Mouse (Mus musculus) midbrain, postnatal 0 days (tissue): ENCODE results near the gene Sds. TPM values are rescaled to one million over a fixed set of nuclear protein-coding genes. Genes with fewer than 3 reads are reported as not detected.

Experiments
- ATAC-seq: fragments of 200-750 bp; cut with Nextera tagmentation; 2 replicates; pipeline ENCODE4 v1.8.0; 2017; ENCODE audit warnings: moderate number of reproducible peaks, mild to moderate bottlenecking, moderate TSS enrichment, moderate library complexity; ENCODE audit not compliant: low FRiP score
- DNase-seq: peaks from one replicate; pipeline ENCODE4 v3.0.0-alpha.2; 2015; ENCODE audit warnings: low spot score
- H3K27ac ChIP-seq: fragments of 300-500 bp; sonication (generic); 2 replicates; pipeline ENCODE4 v1.5.1; 2014; ENCODE audit warnings: low read depth, mild to moderate bottlenecking, low read length, mixed read lengths
- H3K27me3 ChIP-seq: fragments of 300-500 bp; sonication (generic); 2 replicates; pipeline ENCODE4 v1.6.1; 2014; ENCODE audit warnings: low read length, control low read depth, mixed read lengths; ENCODE audit not compliant: insufficient read depth
- H3K36me3 ChIP-seq: fragments of 300-500 bp; sonication (generic); 2 replicates; pipeline ENCODE4 v1.6.1; 2014; ENCODE audit warnings: low read length, control low read depth, mixed read lengths; ENCODE audit not compliant: insufficient read depth
- H3K4me1 ChIP-seq: fragments of 300-500 bp; sonication (generic); 2 replicates; pipeline ENCODE4 v1.6.1; 2014; ENCODE audit warnings: mild to moderate bottlenecking, control low read depth, antibody characterized with exemption, low read length, mixed read lengths; ENCODE audit not compliant: insufficient read depth
- H3K4me2 ChIP-seq: fragments of 300-500 bp; sonication (generic); 2 replicates; pipeline ENCODE4 v1.6.1; 2014; ENCODE audit warnings: low read depth, mild to moderate bottlenecking, low read length, mixed read lengths; ENCODE audit not compliant: poor library complexity, severe bottlenecking
- H3K4me3 ChIP-seq: fragments of 300-500 bp; sonication (generic); 2 replicates; pipeline ENCODE4 v1.5.1; 2014; ENCODE audit warnings: low read depth, mild to moderate bottlenecking, low read length, moderate library complexity
- H3K9ac ChIP-seq: fragments of 300-500 bp; sonication (generic); replicated peaks from 2 replicates; pipeline ENCODE4 v1.6.1; 2014; ENCODE audit warnings: mild to moderate bottlenecking, low read length, moderate library complexity, mixed read lengths; ENCODE audit not compliant: poor library complexity, severe bottlenecking
- H3K9me3 ChIP-seq: fragments of 300-500 bp; sonication (generic); 2 replicates; pipeline ENCODE4 v1.6.1; 2016; ENCODE audit warnings: low read length, control low read depth
- CTCF ChIP-seq: IDR thresholded peaks from 2 replicates; pipeline ENCODE4 v1.5.1; 2016; ENCODE audit warnings: antibody characterized with exemption, mild to moderate bottlenecking
- WGBS: fragments of 180-500 bp; shearing (Covaris S2); extraction: QIAGEN DNeasy Blood & Tissue Kit; methylation state at CpG from one replicate; pipeline ENCODE4 v1.1.7; 2014; 5-methylcytosine and 5-hydroxymethylcytosine counted together
- polyA plus RNA-seq: library from polyadenylated mRNA; unstranded; fragments of >200 nt; fragmentation: Nextera tagmentation; extraction: Ambion mirVana; gene quantifications from 2 replicates; pipeline ENCODE4 v1.2.1, GENCODE M21; 2015
- total RNA-seq: library from RNA; depleted of rRNA; stranded (reverse); fragments of >200 nt; gene quantifications from 2 replicates; pipeline ENCODE4 v1.2.3, GENCODE M21; 2014

Sds gene
- total and polyA plus RNA-seq, 2 experiments from 2014 or later, result 0.17 TPM; not detected in 1

DNA sequence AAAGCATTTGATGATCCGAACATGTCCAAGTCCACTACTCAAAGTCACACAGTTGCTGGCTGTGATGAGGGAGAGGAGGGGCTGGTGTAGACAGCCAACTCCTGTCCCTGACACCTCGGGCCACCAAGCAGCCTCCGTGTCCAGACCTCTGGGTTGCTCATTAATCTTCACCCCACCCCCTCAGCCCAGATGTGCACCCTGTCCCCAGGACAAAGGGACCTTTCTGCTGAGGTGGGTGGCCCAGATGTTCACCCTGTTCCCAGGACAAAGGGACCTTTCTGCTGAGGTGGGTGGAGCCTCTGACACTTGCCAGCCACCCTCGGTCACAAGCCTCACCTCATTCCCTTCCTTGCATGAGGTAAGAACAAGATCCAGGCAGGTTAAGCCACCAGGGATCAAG lies 4.8 kb upstream of the Sds start:
- Histone ChIP-seq H3K9ac (no peak overlapping the region), H3K4me1 (no peaks in the 10 kb centered on the region), H3K9me3 (no peaks in the 10 kb centered on the region), H3K4me2 (no peak overlapping the region), H3K4me3 (no peak overlapping the region), H3K27ac (no peak overlapping the region), H3K27me3 (no peaks in the 10 kb centered on the region), H3K36me3 (no peaks in the 10 kb centered on the region)
- DNase-seq (no peak), ATAC-seq (no peak)
- TF ChIP-seq CTCF, result no peak
- 67% methylated on average over 4 of the region's 4 CpGs for WGBS

DNA sequence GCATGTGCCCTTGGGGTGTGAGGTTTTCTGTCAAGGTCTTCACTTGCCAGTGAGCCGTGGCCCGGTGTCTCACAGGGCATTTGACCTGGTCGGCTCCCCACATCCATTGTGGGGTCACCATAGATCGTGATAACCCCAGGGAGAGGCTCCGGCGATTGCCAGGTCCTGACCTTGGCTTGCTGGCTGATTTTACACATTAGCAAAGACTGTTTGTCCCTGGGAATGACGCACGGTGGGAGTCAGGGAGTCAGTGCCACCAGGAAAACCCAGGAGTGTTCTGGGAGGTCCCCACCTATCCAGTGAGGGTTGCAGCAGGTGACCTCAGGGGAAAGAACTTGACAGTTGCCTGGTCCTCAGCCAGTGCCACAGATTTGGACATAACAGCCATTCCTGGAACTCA lies 3.6 kb upstream of the Sds start, which contains the start of gene Sdsl:
TSS of gene Sdsl (minus strand) at position 41 of the 400 bp plus-strand sequence.
- no peak for ATAC-seq
- DNase-seq, result no peak
- Histone ChIP-seq H3K4me3 (no peak within 1 kb of the TSS), H3K36me3 (no peaks in the 10 kb centered on the region), H3K9ac (no peak within 1 kb of the TSS), H3K4me1 (no peaks in the 10 kb centered on the region), H3K27me3 (no peaks in the 10 kb centered on the region), H3K4me2 (no peak within 1 kb of the TSS), H3K27ac (no peak within 1 kb of the TSS), H3K9me3 (no peaks in the 10 kb centered on the region)
- TF ChIP-seq CTCF, result no peak
- 86% methylated on average over 8 of the region's 8 CpGs for WGBS

DNA sequence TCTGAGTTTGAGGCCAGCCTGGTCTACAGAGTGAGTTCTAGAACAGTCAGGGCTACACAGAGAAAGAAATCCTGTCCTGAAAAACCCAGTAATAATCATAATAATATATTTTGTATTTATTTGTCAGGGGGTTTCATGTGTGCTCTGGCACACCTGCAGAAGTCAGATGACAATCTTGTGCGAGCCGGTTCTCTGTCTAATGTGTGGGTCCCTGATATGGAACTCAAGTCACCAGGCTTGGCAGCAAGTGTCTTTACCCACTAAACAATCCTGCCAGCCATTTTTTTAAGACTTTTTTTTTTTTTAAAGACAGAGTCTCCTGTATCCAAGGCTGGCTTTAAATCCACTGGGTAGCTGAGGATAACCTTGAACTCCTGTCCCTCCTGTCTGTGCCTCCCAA lies 3.0 kb upstream of the Sds start:
- no peak for TF ChIP-seq CTCF
- no peak overlapping the region for H3K4me2 ChIP-seq
- no peak overlapping the region for H3K9ac ChIP-seq
- DNase-seq (no peak), ATAC-seq (no peak)
- H3K36me3 ChIP-seq, result no peaks in the 10 kb centered on the region
- no peaks in the 10 kb centered on the region for H3K27me3 ChIP-seq
- no peaks in the 10 kb centered on the region for H3K4me1 ChIP-seq
- H3K9me3 ChIP-seq, result no peaks in the 10 kb centered on the region
- H3K4me3 ChIP-seq, result no peak overlapping the region
- no peak overlapping the region for H3K27ac ChIP-seq
- 98% methylated on average over 2 of the region's 2 CpGs for WGBS

DNA sequence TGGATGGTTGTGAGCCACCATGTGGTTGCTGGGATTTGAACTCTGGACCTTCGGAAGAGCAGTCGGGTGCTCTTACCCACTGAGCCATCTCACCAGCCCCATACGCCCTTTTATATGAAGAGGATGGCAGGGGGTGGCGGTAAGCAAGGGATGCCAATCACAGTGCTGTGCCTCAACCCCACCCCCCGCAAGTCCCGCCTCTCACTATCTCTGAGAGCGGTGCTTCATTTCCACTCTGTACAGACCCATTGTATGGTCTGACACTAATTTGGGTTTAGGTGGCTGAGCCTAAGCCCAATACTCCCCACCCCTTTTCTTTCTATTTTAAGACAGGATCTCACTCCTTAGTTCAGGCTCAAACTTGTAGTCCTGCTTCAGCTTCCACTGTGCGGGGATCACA lies 465 bp upstream of the Sds start:
- Histone ChIP-seq H3K4me1 (no peaks in the 10 kb centered on the region), H3K9me3 (no peaks in the 10 kb centered on the region), H3K27ac (no peak overlapping the region), H3K27me3 (no peaks in the 10 kb centered on the region), H3K9ac (no peak overlapping the region), H3K4me3 (no peak overlapping the region), H3K36me3 (no peaks in the 10 kb centered on the region), H3K4me2 (no peak overlapping the region)
- TF ChIP-seq CTCF, result no peak
- ATAC-seq, result no peak
- 50% methylated on average over 8 of the region's 8 CpGs for WGBS
- DNase-seq, result no peak

DNA sequence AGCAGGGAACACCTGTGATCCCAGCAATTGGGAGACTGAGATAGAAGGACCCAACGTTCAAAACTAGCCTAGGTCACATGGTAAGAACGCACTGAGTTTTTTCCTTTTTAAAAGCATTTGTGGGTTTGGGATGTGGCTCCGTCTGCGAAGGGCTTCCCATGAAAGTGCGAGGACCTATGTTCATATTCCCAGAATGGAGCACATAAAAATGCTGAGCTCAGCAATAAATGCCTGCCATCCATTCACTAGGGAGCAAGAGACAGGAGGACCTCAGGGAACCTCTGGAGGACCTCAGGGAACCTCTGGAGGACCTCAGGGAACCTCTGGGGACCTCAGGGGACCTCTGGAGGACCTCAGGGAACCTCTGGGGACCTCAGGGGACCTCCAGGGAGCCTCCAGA lies 1.7 kb downstream of the Sds start:
- TF ChIP-seq CTCF, result no peak
- no peak for DNase-seq
- WGBS, result 89% methylated on average over 5 of the region's 5 CpGs
- H3K36me3 ChIP-seq, result no peaks in the 10 kb centered on the region
- H3K27ac ChIP-seq, result no peak overlapping the region
- H3K4me3 ChIP-seq, result no peak overlapping the region
- no peaks in the 10 kb centered on the region for H3K4me1 ChIP-seq
- H3K9me3 ChIP-seq, result no peaks in the 10 kb centered on the region
- no peak overlapping the region for H3K9ac ChIP-seq
- no peak for ATAC-seq
- no peak overlapping the region for H3K4me2 ChIP-seq
- no peaks in the 10 kb centered on the region for H3K27me3 ChIP-seq

DNA sequence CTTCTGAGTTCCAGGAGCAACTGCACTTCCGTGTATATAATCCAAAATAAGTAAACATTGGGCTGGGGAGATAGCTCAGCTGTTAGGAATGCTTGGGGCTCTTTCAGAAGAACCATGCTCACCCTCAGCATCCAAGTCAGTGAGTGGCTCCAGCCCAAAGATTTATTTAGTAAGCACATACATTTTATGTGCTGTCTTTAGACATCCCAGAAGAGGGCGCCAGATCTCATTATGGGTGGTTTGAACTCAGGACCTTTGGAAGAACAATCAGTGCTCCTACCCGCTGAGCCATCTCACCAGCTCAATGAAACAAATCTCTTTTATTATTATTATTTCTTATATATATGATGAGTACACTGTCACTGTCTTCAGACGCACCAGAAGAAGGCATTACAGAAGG lies 3.2 kb downstream of the Sds start:
- Histone ChIP-seq H3K4me1 (no peaks in the 10 kb centered on the region), H3K4me3 (no peak overlapping the region), H3K27me3 (no peaks in the 10 kb centered on the region), H3K27ac (no peak overlapping the region), H3K9me3 (no peaks in the 10 kb centered on the region), H3K9ac (no peak overlapping the region), H3K36me3 (peaks cover 12% of the 10 kb centered on the region), H3K4me2 (no peak overlapping the region)
- ATAC-seq (no peak), DNase-seq (no peak)
- peak; percentile 13; the same call in 1 of the 2 replicates for TF ChIP-seq CTCF
- 73% methylated on average over 4 of the region's 4 CpGs for WGBS
